Mouse (Mus musculus) liver, adult 2 months (tissue): ENCODE measurements at regions not wholly inside any gene's neighbourhood (a gene's known extent, or its start where the extent isn't known, plus 50 kb on each side); places are given as distances from the start of the nearest gene placed in this dataset.
A peak's percentile ranks its signal among the peaks of the same experiment; 100 is the strongest.

ENCODE experiments used
- DNase-seq: peaks from one replicate; pipeline ENCODE4 v3.0.0-alpha.2; 2011; ENCODE audit warnings: low read depth, low spot score; ENCODE audit errors: extremely low read depth
- H3K27ac ChIP-seq: fragments of 200-500 bp; replicated peaks from 2 replicates; pipeline ENCODE4 v1.5.1; 2012; ENCODE audit warnings: low read depth, mild to moderate bottlenecking, control low read depth, inconsistent platforms, low read length; ENCODE audit not compliant: insufficient read depth
- H3K27me3 ChIP-seq: fragments of 200-500 bp; 2 replicates; pipeline ENCODE4 v1.6.1; 2012; ENCODE audit warnings: mild to moderate bottlenecking, moderate library complexity, low read length, inconsistent platforms; ENCODE audit not compliant: control insufficient read depth, insufficient read depth
- H3K36me3 ChIP-seq: fragments of 200-500 bp; 2 replicates; pipeline ENCODE4 v1.6.1; 2012; ENCODE audit warnings: low read length, inconsistent platforms; ENCODE audit not compliant: control insufficient read depth, insufficient read depth
- H3K4me1 ChIP-seq: fragments of 200-500 bp; 2 replicates; pipeline ENCODE4 v1.6.1; 2011; ENCODE audit warnings: low read length; ENCODE audit not compliant: control insufficient read depth, insufficient read depth
- H3K4me3 ChIP-seq: fragments of 200-500 bp; 2 replicates; pipeline ENCODE4 v1.5.1; 2011; ENCODE audit warnings: low read depth, mild to moderate bottlenecking, control low read depth, low read length, moderate library complexity; ENCODE audit not compliant: insufficient read depth
- H3K79me2 ChIP-seq: fragments of 200-500 bp; 2 replicates; pipeline ENCODE4 v1.6.1; 2012; ENCODE audit warnings: inconsistent platforms, mild to moderate bottlenecking, low read length, moderate library complexity; ENCODE audit not compliant: control insufficient read depth, insufficient read depth
- H3K9ac ChIP-seq: fragments of 200-500 bp; 2 replicates; pipeline ENCODE4 v1.6.1; 2012; ENCODE audit warnings: low read depth, mild to moderate bottlenecking, control low read depth, inconsistent platforms, low read length
- CTCF ChIP-seq: fragments of 200-500 bp; IDR thresholded peaks from 2 replicates; pipeline ENCODE4 v1.5.1; 2011; ENCODE audit warnings: low read depth, low read length, control low read depth
- POLR2A ChIP-seq: fragments of 200-500 bp; IDR thresholded peaks from 2 replicates; pipeline ENCODE4 v1.6.1; 2011; ENCODE audit warnings: low read length, control low read depth; ENCODE audit not compliant: insufficient read depth; ENCODE audit errors: extremely low read depth
- WGBS: fragments of 180-500 bp; shearing (Covaris S2); methylation state at CpG from one replicate; pipeline ENCODE4 v1.1.7; 2018; 5-methylcytosine and 5-hydroxymethylcytosine counted together

DNA sequence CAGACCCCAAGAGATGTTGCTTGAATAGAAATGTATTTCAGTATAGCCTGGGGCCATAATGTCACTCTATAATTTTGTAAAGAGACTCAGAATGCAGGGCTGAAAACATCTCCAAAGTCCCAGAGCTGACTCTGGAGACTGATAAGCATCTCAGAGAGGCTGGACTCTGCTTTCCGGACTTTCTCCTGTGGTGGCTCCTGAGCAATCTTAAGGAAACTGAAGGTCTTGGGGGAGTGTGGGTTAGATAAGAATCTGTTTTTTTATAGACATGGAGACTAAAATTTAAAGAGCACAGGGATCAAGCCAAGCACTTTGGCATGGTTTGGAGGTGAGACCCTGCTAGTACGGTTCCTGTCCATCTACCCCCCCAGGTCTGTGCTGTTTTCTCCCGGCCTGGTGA lies 92.7 kb upstream of the Mbip start:
- 79% methylated on average over 3 of the region's 3 CpGs for WGBS
- Histone ChIP-seq H3K27ac (no peak overlapping the region), H3K4me1 (no peaks in the 10 kb centered on the region)

DNA sequence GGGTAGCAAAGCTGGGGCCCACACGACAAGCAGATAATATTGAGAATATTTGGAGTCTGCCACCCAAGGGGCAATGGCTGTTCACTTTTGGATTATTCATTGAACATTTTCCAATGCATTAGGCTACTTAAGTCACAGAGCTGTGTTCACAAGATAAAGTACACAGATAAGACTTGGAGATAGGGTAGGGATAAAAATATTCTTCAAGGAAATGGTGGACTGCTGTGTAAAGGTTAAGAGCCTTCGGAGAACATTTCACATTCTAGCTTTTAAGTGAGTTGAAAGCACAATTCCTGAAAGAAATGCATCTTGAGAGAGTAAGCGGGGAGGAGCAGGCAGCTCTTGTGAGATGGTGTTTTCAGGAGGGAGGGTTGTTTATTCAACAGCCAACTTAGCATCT lies 92.3 kb upstream of the Mbip start:
- Histone ChIP-seq H3K4me1 (no peaks in the 10 kb centered on the region), H3K27ac (no peak overlapping the region), H3K9ac (no peak overlapping the region), H3K4me3 (no peak overlapping the region), H3K79me2 (no peaks in the 10 kb centered on the region), H3K27me3 (peaks cover 3% of the 10 kb centered on the region; the same call in 1 of the 2 replicates), H3K36me3 (no peaks in the 10 kb centered on the region)
- TF ChIP-seq CTCF (no peak), POLR2A (no peak)
- 64% methylated on average over 3 of the region's 3 CpGs for WGBS
- no peak for DNase-seq

More for the DNA sequence above, 92.7 kb upstream of the Mbip start:
- no peak for DNase-seq
- Histone ChIP-seq H3K4me3 (no peak overlapping the region), H3K27me3 (peaks cover 3% of the 10 kb centered on the region; the same call in 1 of the 2 replicates), H3K9ac (no peak overlapping the region), H3K79me2 (no peaks in the 10 kb centered on the region), H3K36me3 (no peaks in the 10 kb centered on the region)
- TF ChIP-seq POLR2A = no peak
- TF ChIP-seq CTCF = no peak

DNA sequence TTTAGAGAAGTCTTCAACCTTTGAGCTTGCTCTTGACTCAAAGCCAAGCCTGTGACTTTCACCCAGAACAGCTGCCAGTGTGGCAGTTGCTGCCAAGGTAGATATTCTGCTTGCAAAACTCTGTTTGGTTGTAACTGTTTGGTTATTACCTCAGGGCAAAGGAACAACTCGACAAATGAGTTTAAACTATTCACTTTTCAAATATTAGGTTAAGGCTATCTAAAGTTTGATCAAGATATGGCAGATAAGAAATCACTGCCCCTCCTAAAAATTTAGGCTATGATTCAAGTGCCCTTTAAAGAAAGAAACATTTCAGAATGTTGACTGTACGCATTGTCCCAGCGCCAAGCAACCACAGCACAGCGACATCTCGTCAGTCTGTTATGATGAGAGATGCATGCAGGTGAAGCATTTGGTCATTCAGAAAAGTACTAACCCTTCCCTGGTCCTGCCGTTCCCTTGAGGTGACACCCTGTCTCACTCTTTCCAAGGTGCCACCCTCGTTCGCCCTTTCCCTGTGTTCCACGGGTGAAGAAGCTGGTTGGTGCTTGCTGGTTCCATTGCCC lies 81.1 kb upstream of the Mbip start:
- DNase-seq = peak; percentile 93
- Histone ChIP-seq H3K36me3 (no peaks in the 10 kb centered on the region), H3K4me1 (peaks cover 2% of the 10 kb centered on the region; the same call in 1 of the 2 replicates), H3K79me2 (no peaks in the 10 kb centered on the region), H3K27ac (no peak overlapping the region), H3K27me3 (peaks cover 6% of the 10 kb centered on the region; the same call in 1 of the 2 replicates), H3K4me3 (no peak overlapping the region), H3K9ac (no peak overlapping the region)
- TF ChIP-seq POLR2A (no peak), CTCF (no peak)
- WGBS = 28% methylated on average over 9 of the region's 9 CpGs

DNA sequence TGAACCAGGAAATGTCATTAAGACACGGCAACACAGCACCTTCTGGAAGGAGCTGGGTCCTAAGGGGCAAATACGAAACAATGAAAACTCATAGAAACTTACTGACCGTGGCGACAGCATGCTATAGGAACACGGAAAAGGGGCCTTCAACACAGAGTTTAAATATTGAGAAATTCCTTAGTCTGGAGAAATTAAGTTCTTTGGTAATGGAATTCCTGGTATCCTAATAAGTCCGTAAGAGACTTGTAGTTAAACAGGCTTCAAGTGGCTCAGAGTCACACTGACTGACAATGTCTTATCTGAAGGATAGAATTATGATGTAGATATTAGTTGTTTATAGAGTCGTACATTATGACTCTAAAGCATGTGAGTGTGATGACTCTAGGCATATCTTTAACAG lies 70.4 kb upstream of the Mbip start:
- Histone ChIP-seq H3K4me3 (no peak overlapping the region), H3K27me3 (peaks cover 17% of the 10 kb centered on the region; the same call in 1 of the 2 replicates), H3K27ac (no peak overlapping the region), H3K4me1 (peaks cover 2% of the 10 kb centered on the region; the same call in 1 of the 2 replicates), H3K36me3 (no peaks in the 10 kb centered on the region), H3K9ac (no peak overlapping the region), H3K79me2 (no peaks in the 10 kb centered on the region)
- WGBS = 87% methylated on average over 7 of the region's 7 CpGs
- DNase-seq = no peak
- TF ChIP-seq CTCF (no peak), POLR2A (no peak)

DNA sequence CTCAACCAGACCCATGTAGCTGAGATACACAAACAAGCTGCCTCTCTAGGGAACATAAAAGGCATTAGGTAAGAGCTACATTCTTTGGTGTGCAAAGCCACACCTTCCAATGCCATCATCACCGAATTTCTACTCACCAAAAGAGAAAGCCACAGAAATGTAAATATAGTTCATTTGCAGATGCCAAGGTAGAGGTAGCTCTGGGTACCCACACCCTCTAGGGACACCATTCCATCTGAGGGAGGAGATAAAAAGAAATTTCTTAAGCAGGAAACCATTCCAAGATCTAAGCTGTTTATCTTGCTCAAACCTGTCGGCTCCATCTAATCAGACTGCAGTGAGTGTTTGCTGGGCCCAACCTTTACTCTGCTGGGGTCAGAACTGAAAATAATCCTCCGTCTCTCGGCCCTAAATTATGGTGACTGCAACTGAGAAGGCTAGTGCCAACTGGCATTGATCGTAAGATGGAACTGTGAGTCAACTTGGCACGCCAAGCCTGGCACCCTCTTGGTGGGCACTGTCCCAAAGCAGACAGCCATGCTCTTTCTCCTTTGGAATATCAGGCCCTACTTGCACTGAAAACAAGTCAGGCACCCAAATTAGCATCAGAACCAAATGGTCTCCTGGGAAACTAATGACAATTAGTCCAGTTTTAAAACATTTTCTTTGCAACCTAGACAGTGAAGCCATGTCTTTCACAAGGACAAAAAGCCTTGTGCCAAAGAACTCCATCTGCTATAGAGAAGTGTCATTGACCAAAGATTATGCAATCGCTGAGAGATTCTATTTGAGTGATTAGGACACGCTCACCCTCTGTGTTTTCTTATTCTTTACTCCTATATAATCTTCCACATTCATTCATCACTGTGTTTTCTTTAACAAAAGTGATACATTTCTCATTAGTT lies 69.4 kb upstream of the Mbip start:
- no peak overlapping the region for H3K9ac ChIP-seq
- no peaks in the 10 kb centered on the region for H3K79me2 ChIP-seq
- H3K27me3 ChIP-seq = peaks cover 11% of the 10 kb centered on the region; the same call in 1 of the 2 replicates
- no peak overlapping the region for H3K27ac ChIP-seq
- DNase-seq = peak; percentile 85
- no peaks in the 10 kb centered on the region for H3K36me3 ChIP-seq
- H3K4me3 ChIP-seq = no peak overlapping the region
- whole genome bisulfite sequencing = 25% methylated on average over 8 of the region's 8 CpGs
- TF ChIP-seq POLR2A (no peak), CTCF (no peak)
- H3K4me1 ChIP-seq = peaks cover 2% of the 10 kb centered on the region; the same call in 1 of the 2 replicates

DNA sequence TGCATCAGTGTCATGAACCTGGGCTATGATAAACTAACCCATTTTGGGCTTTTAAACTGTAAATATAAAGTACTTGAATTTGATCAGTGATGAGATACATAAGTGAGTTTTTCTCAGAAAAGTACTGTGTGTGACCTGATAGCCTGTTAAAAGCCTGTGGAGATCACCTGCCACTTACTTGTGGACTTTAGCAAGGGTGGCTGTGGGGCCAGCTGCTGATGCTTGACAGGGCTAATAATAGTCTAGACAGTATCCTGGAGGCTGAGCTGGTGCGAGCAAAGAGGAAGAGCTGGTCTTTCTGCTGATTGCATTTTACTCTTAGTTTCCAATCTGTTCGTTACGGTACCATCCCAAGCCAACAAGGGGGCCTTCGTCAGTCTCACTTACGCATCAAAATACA lies 60.0 kb upstream of the Mbip start:
- Histone ChIP-seq H3K4me3 (no peak overlapping the region), H3K36me3 (no peaks in the 10 kb centered on the region), H3K79me2 (no peaks in the 10 kb centered on the region), H3K4me1 (no peaks in the 10 kb centered on the region), H3K27ac (no peak overlapping the region), H3K9ac (no peak overlapping the region), H3K27me3 (peaks cover 14% of the 10 kb centered on the region; the same call in 1 of the 2 replicates)
- 88% methylated on average over 5 of the region's 5 CpGs for WGBS
- no peak for DNase-seq
- TF ChIP-seq CTCF (no peak), POLR2A (no peak)
